Mouse (Mus musculus) neural tube, embryonic 14.5 days (tissue): ENCODE data around the gene Bglap. TPM values are rescaled to one million over a fixed set of nuclear protein-coding genes. Genes with fewer than 3 reads are reported as not detected.

ENCODE experiments used
- ATAC-seq: fragments of 200-750 bp; cut with Nextera tagmentation; 2 replicates; pipeline ENCODE4 v1.8.0; 2017; ENCODE audit warnings: low read depth, mild to moderate bottlenecking, moderate TSS enrichment, moderate library complexity
- H3K27ac ChIP-seq: fragments of 300-500 bp; sonication (generic); 2 replicates; pipeline ENCODE4 v1.5.1; 2014; ENCODE audit warnings: low read depth, mild to moderate bottlenecking, control low read depth, low read length, moderate library complexity, mixed read lengths
- H3K27me3 ChIP-seq: fragments of 300-500 bp; sonication (generic); 2 replicates; pipeline ENCODE4 v1.6.1; 2014; ENCODE audit warnings: low read length; ENCODE audit not compliant: control insufficient read depth, insufficient read depth
- H3K36me3 ChIP-seq: fragments of 300-500 bp; sonication (generic); 2 replicates; pipeline ENCODE4 v1.6.1; 2014; ENCODE audit warnings: low read length, mixed read lengths; ENCODE audit not compliant: control insufficient read depth, insufficient read depth
- H3K4me1 ChIP-seq: fragments of 300-500 bp; sonication (generic); 2 replicates; pipeline ENCODE4 v1.6.1; 2014; ENCODE audit warnings: low read length; ENCODE audit not compliant: control insufficient read depth, insufficient read depth
- H3K4me2 ChIP-seq: fragments of 300-500 bp; sonication (generic); 2 replicates; pipeline ENCODE4 v1.6.1; 2014; ENCODE audit warnings: mild to moderate bottlenecking, low read depth, low read length, control low read depth
- H3K4me3 ChIP-seq: fragments of 300-500 bp; sonication (generic); 2 replicates; pipeline ENCODE4 v1.5.1; 2014; ENCODE audit warnings: low read depth, low read length, control low read depth, mixed read lengths
- H3K9ac ChIP-seq: fragments of 300-500 bp; sonication (generic); replicated peaks from 2 replicates; pipeline ENCODE4 v1.6.1; 2014; ENCODE audit warnings: low read depth, mild to moderate bottlenecking, control low read depth, low read length, mixed read lengths
- H3K9me3 ChIP-seq: fragments of 300-500 bp; sonication (generic); 2 replicates; pipeline ENCODE4 v1.6.1; 2016; ENCODE audit warnings: low read length; ENCODE audit not compliant: control insufficient read depth
- WGBS: fragments of 180-500 bp; shearing (Covaris S2); extraction: QIAGEN DNeasy Blood & Tissue Kit; methylation state at CpG from one replicate; pipeline ENCODE4 v1.1.7; 2014; 5-methylcytosine and 5-hydroxymethylcytosine counted together
- polyA plus RNA-seq: library from polyadenylated mRNA; unstranded; fragments of >200 nt; fragmentation: Nextera tagmentation; extraction: Ambion mirVana; gene quantifications from 2 replicates; pipeline ENCODE4 v1.2.1, GENCODE M21; 2014

Bglap gene
- polyA plus RNA-seq, 1 experiment from 2014 or later = not detected

DNA sequence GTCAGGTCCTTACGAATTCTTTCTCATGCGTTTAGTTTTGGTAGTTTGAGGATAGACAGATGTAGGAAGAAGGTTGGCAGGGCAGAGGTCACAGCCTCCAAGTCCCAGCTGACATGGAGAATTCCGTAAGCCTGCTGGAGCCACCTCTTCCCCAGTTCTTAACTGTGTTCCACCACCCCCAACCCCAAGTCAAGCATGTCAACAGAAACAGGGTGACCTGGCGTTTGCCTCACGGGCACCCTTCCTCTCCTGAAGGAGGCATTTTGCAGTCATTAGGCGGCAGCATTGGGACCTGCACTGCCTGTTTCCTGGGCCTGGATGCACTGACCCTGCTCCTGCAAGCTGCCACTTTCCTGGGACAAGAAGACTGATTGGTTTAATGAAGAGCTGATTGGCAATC is 33.8 kb upstream of the Bglap start:
- Histone ChIP-seq H3K36me3 (peaks cover 49% of the 10 kb centered on the region), H3K4me3 (no peak overlapping the region)

DNA sequence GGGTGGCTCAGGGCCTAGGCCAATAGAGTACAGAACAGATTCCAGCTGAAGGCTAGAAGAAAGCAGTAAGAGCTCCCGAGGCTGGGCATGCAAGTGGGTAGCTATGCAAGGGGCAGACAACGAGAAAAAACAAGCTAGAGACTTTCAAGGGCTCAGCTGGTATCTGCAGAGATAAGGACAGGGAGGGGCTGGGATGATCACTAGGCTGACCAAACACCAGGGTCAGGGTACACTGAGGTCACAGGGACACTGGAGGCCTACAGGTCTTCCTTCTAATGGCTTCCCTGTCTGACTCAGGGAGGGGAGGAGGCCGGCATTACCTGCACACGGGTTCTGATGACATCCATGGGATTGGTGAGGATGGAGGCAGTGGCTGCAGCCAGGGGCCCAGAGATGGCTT is 31.4 kb upstream of the Bglap start:
- no peak overlapping the region for H3K27ac ChIP-seq
- WGBS = 92% methylated on average over 4 of the region's 4 CpGs
- H3K4me1 ChIP-seq = no peaks in the 10 kb centered on the region
- no peak for ATAC-seq
- no peak overlapping the region for H3K4me3 ChIP-seq
- no peaks in the 10 kb centered on the region for H3K27me3 ChIP-seq
- no peak overlapping the region for H3K4me2 ChIP-seq
- H3K9me3 ChIP-seq = no peaks in the 10 kb centered on the region
- H3K9ac ChIP-seq = no peak overlapping the region
- H3K36me3 ChIP-seq = peaks cover 54% of the 10 kb centered on the region

More for the DNA sequence above, 33.8 kb upstream of the Bglap start:
- Histone ChIP-seq H3K4me2 (no peak overlapping the region), H3K4me1 (peaks cover 9% of the 10 kb centered on the region), H3K27me3 (no peaks in the 10 kb centered on the region), H3K27ac (no peak overlapping the region), H3K9ac (no peak overlapping the region), H3K9me3 (no peaks in the 10 kb centered on the region)
- 83% methylated on average over 6 of the region's 6 CpGs for WGBS
- ATAC-seq = no peak

- no peak for ATAC-seq
- Histone ChIP-seq H3K9me3 (no peaks in the 10 kb centered on the region), H3K9ac (no peak overlapping the region), H3K4me1 (0 out of 2 replicates have a peak, but pooled peaks cover 2% of the 10 kb centered on the region), H3K27me3 (no peaks in the 10 kb centered on the region), H3K36me3 (peaks cover 32% of the 10 kb centered on the region), H3K27ac (no peak overlapping the region), H3K4me2 (no peak overlapping the region), H3K4me3 (no peak overlapping the region)
- WGBS = 89% methylated on average over 11 of the region's 11 CpGs
These were observed 28.4 kb upstream of the Bglap start for GRCm38 (mm10) chr3:88412636-88413035.

GRCm38 (mm10) chr3:88411681-88412080 is 27.4 kb upstream of the Bglap start:
- 0 out of 2 replicates have a peak, but pooled peaks cover 2% of the 10 kb centered on the region for H3K4me1 ChIP-seq
- no peak overlapping the region for H3K27ac ChIP-seq
- no peaks in the 10 kb centered on the region for H3K27me3 ChIP-seq
- H3K4me3 ChIP-seq = no peak overlapping the region
- H3K9me3 ChIP-seq = no peaks in the 10 kb centered on the region
- H3K9ac ChIP-seq = no peak overlapping the region
- ATAC-seq = no peak
- H3K4me2 ChIP-seq = no peak overlapping the region
- WGBS = 82% methylated on average over 4 of the region's 4 CpGs
- peaks cover 24% of the 10 kb centered on the region for H3K36me3 ChIP-seq

DNA sequence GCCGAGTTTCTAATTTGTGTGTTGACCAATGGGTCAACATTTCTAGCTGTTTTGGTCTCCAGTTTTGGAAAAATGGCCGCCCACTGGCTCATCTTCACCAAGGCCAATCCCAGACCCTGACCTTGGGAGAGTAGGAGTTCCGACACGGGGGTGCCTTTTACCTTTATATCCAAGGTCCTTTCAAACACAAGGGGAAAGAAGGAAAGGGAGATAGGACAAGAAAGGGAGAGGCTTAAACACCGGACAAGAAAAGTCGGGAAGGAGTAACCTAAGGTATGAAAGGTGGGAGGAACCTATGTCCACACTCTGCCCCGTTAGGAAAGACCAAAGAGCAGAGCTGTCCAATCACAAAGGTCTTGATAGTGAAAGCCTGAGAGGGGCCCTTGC is 26.4 kb upstream of the Bglap start:
- 27% methylated on average over 7 of the region's 7 CpGs for WGBS
- H3K9ac ChIP-seq = peak overlapping the region; percentile 73; the same call in 1 of the 2 replicates
- no peak; the same call in 1 of the 2 replicates for ATAC-seq
- H3K27ac ChIP-seq = peak overlapping the region; percentile 84; the same call in 1 of the 2 replicates
- no peaks in the 10 kb centered on the region for H3K27me3 ChIP-seq
- H3K36me3 ChIP-seq = peaks cover 21% of the 10 kb centered on the region
- H3K4me3 ChIP-seq = peak overlapping the region; percentile 56
- no peaks in the 10 kb centered on the region for H3K9me3 ChIP-seq
- 0 out of 2 replicates have a peak, but pooled peaks cover 2% of the 10 kb centered on the region for H3K4me1 ChIP-seq
- peak overlapping the region; percentile 70 for H3K4me2 ChIP-seq

DNA sequence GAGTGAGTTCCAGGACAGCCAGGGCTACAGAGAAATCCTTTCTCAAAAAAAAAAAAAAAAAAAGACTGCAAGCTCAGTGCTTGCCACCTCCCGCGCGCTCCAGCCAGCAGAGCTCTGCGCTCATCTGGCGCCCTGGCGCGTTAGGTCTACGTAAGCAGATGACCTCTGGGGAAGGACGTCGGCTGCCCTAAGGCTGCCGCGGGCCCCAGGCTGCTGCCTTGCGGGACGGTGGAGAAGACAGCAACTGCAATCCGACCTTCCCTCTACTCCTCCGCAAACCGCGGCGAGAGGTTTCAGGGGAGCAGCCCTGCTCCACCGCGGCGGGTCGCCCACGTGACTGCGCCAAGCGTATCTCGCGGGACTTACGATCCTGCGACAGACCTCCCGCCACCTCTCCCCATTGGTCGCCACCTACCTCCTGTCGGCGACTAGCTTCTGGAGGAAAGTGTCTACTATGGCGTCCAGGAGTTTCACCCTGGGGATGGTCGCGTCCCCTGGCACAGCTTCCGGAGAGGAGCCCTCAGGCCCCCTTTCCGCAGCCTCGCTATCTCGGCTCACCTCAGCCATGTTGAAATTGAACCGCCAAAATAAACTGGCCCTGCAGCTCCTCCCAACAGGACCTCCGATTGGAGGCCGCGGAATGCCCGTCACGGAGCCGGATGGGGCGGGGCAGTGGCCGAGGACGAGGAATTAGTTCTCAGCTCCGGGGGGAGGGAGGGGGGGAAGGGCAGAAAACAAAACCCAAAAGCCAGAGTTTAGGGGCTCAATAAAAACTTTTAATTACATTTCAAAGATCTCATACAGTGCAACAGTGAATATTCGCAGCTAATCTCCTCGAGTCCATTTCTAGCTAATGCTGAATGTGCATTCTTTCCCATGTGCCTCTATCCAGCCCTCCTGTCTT is 25.7 kb upstream of the Bglap start, which contains the start of gene Pmf1:
Gene Pmf1, minus strand, starts transcription at position 591 of the 904 bp plus-strand sequence.
- Histone ChIP-seq H3K4me3 (peak within 1 kb of the TSS; percentile 56), H3K9ac (peak within 1 kb of the TSS; percentile 73), H3K4me1 (0 out of 2 replicates have a peak, but pooled peaks cover 2% of the 10 kb centered on the region), H3K4me2 (peak within 1 kb of the TSS; percentile 70), H3K27me3 (no peaks in the 10 kb centered on the region), H3K36me3 (peaks cover 21% of the 10 kb centered on the region), H3K9me3 (no peaks in the 10 kb centered on the region), H3K27ac (peak within 1 kb of the TSS; percentile 84)
- under 1% methylated on average over 54 of the region's 54 CpGs for WGBS
- peak; percentile 91 for ATAC-seq

- H3K4me2 ChIP-seq = peak overlapping the region; percentile 70; the same call in 1 of the 2 replicates
- H3K9ac ChIP-seq = no peak overlapping the region
- H3K36me3 ChIP-seq = peaks cover 15% of the 10 kb centered on the region
- H3K27ac ChIP-seq = no peak overlapping the region
- H3K4me3 ChIP-seq = no peak overlapping the region
- 78% methylated on average over 5 of the region's 5 CpGs for WGBS
- no peaks in the 10 kb centered on the region for H3K9me3 ChIP-seq
- no peaks in the 10 kb centered on the region for H3K27me3 ChIP-seq
- ATAC-seq = no peak
- H3K4me1 ChIP-seq = 0 out of 2 replicates have a peak, but pooled peaks cover 2% of the 10 kb centered on the region
These were observed 24.7 kb upstream of the Bglap start for GRCm38 (mm10) chr3:88408953-88409352.

- ATAC-seq = no peak
- Histone ChIP-seq H3K4me1 (0 out of 2 replicates have a peak, but pooled peaks cover 2% of the 10 kb centered on the region), H3K9me3 (no peaks in the 10 kb centered on the region), H3K27ac (no peak overlapping the region), H3K4me3 (no peak overlapping the region), H3K4me2 (no peak overlapping the region), H3K9ac (no peak overlapping the region), H3K36me3 (peaks cover 9% of the 10 kb centered on the region), H3K27me3 (no peaks in the 10 kb centered on the region)
- 64% methylated on average over 7 of the region's 7 CpGs for WGBS
These were observed 23.3 kb upstream of the Bglap start for GRCm38 (mm10) chr3:88407529-88407928.

DNA sequence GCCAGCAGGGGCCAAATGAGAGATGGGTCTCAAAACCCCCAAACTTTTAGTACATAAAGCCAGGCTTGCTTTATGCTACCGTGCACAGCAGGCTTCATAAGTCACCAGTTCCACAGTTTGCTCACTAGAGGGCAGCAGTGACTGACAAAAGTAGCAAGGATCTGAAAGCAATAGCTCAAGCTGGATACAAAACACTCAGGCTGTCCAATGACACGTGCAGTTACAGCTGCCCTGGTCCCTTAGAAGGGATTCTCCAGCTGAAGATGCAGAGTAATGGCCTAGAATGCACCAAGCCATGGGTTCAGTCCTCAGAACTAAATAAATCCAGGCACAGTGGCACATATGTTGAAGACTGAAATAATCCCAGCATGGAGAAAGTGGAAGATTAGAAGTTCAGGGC is 22.8 kb upstream of the Bglap start:
- Histone ChIP-seq H3K36me3 (peaks cover 4% of the 10 kb centered on the region; the same call in 1 of the 2 replicates), H3K4me2 (no peak overlapping the region), H3K4me1 (0 out of 2 replicates have a peak, but pooled peaks cover 2% of the 10 kb centered on the region), H3K9ac (no peak overlapping the region), H3K27me3 (no peaks in the 10 kb centered on the region), H3K4me3 (no peak overlapping the region), H3K27ac (no peak overlapping the region), H3K9me3 (no peaks in the 10 kb centered on the region)
- WGBS = 1% methylated on average over 2 of the region's 2 CpGs
- ATAC-seq = no peak; the same call in 1 of the 2 replicates
